Mouse (Mus musculus) urinary bladder, postnatal 10 days (tissue): Measurements from ENCODE around the gene Hsd11b2.

Experiments
- DNase-seq: peaks from one replicate; pipeline ENCODE4 v3.0.0; 2022; ENCODE audit warnings: low spot score

The Hsd11b2 gene

GRCm38 (mm10) chr8:105527110-105527509 is 8.6 kb downstream of the Hsd11b2 start:
- DNase-seq, result no peak

GRCm38 (mm10) chr8:105528206-105528605 is 9.7 kb downstream of the Hsd11b2 start:
- DNase-seq, result no peak

GRCm38 (mm10) chr8:105529271-105529670 is 10.7 kb downstream of the Hsd11b2 start:
- no peak for DNase-seq

GRCm38 (mm10) chr8:105531774-105532173 is 13.2 kb downstream of the Hsd11b2 start:
- DNase-seq, result no peak

GRCm38 (mm10) chr8:105533439-105533838 is 14.9 kb downstream of the Hsd11b2 start:
- no peak for DNase-seq

GRCm38 (mm10) chr8:105533892-105534329 is 15.4 kb downstream of the Hsd11b2 start:
- DNase-seq, result no peak

- DNase-seq, result no peak
These were observed 18.0 kb downstream of the Hsd11b2 start for GRCm38 (mm10) chr8:105536546-105536945.

- DNase-seq, result no peak
These were observed 18.6 kb downstream of the Hsd11b2 start for GRCm38 (mm10) chr8:105537011-105537677.

GRCm38 (mm10) chr8:105538940-105539339 is 20.4 kb downstream of the Hsd11b2 start:
- DNase-seq, result no peak

- DNase-seq, result no peak
These were observed 23.6 kb downstream of the Hsd11b2 start for GRCm38 (mm10) chr8:105542032-105542656.

GRCm38 (mm10) chr8:105542808-105543207 is 24.3 kb downstream of the Hsd11b2 start:
- DNase-seq, result no peak

GRCm38 (mm10) chr8:105543703-105544102 is 25.1 kb downstream of the Hsd11b2 start:
- DNase-seq, result no peak

- DNase-seq, result no peak
These were observed 26.1 kb downstream of the Hsd11b2 start for GRCm38 (mm10) chr8:105544544-105545205.

GRCm38 (mm10) chr8:105545249-105545648 is 26.7 kb downstream of the Hsd11b2 start:
- DNase-seq, result no peak

GRCm38 (mm10) chr8:105546384-105547350 is 28.1 kb downstream of the Hsd11b2 start:
- DNase-seq, result no peak

- DNase-seq, result no peak
These were observed 31.0 kb downstream of the Hsd11b2 start for GRCm38 (mm10) chr8:105549506-105549905.

- DNase-seq, result no peak
These were observed 31.5 kb downstream of the Hsd11b2 start for GRCm38 (mm10) chr8:105550083-105550482.

GRCm38 (mm10) chr8:105552032-105552431 is 33.5 kb downstream of the Hsd11b2 start:
- DNase-seq, result no peak

GRCm38 (mm10) chr8:105552824-105553223 is 34.3 kb downstream of the Hsd11b2 start:
- DNase-seq, result no peak

- DNase-seq, result no peak
These were observed 35.5 kb downstream of the Hsd11b2 start for GRCm38 (mm10) chr8:105554087-105554486.

- DNase-seq, result no peak
These were observed 36.7 kb downstream of the Hsd11b2 start for GRCm38 (mm10) chr8:105555230-105555629.

- no peak for DNase-seq
These were observed 44.3 kb downstream of the Hsd11b2 start for GRCm38 (mm10) chr8:105562863-105563262.
